Mouse (Mus musculus): ENCODE results near the gene Gpr18. TPM values are rescaled to one million over a fixed set of nuclear protein-coding genes. Genes with fewer than 3 reads are reported as not detected.

Gene Gpr18
- 0.79 and 1.2 TPM in 2 replicates for polyA plus RNA-seq (2012; rRNA removed)

GRCm38 (mm10) chr14:121915621-121916020 lies at the start of gene Gpr18:
Gene Gpr18 (minus strand): TSS chr14:121915781.

GRCm38 (mm10) chr14:121964990-121965389 lies 49.4 kb upstream of the Gpr18 start, which contains the start of gene Gpr183:
Gene Gpr183 (minus strand): TSS chr14:121965195.

GRCm38 (mm10) chr14:121878176-121878858 lies 37.3 kb downstream of the Gpr18 start, which contains the start of gene Ubac2:
Gene Ubac2 (plus strand): TSS chr14:121878620.

Other genes starting within 250 kb of the Gpr18 start
- 45.1 and 50.3 TPM in 2 replicates for gene Dock9, start 117.9 kb downstream of the Gpr18 start, polyA plus RNA-seq (2012; rRNA removed)
- gene Ubac2, start 37.2 kb downstream of the Gpr18 start, polyA plus RNA-seq (2012; rRNA removed): 53.1 and 59.2 TPM in 2 replicates
- 1.1 TPM in 2 replicates for gene Gpr183, start 49.4 kb upstream of the Gpr18 start, polyA plus RNA-seq (2012; rRNA removed)
- gene Timm8a2, start 118.9 kb upstream of the Gpr18 start, polyA plus RNA-seq (2012; rRNA removed): 0.48 TPM in 1 of 2 replicates, not detected in the other
- 475 and 729 TPM in 2 replicates for gene Tm9sf2, start 191.3 kb upstream of the Gpr18 start, polyA plus RNA-seq (2012; rRNA removed)